Mouse (Mus musculus) adrenal gland, postnatal 36 days (tissue): ENCODE data around the gene Lactb. TPM values are rescaled to one million over a fixed set of nuclear protein-coding genes. Genes with fewer than 3 reads are reported as not detected.

Source experiments
- DNase-seq, 2 experiments: peaks; one replicate each; pipeline ENCODE4 v3.0.0; 2021; ENCODE audit warnings: mixed read lengths in 1 of 2
- total RNA-seq, 2 experiments: library from RNA; stranded (reverse); gene quantifications; 2 replicates each; pipeline ENCODE4 v1.2.3; 2021

Gene Lactb
- total RNA-seq, 2 experiments from 2014 or later, result 16.9 to 20.5 TPM

DNA sequence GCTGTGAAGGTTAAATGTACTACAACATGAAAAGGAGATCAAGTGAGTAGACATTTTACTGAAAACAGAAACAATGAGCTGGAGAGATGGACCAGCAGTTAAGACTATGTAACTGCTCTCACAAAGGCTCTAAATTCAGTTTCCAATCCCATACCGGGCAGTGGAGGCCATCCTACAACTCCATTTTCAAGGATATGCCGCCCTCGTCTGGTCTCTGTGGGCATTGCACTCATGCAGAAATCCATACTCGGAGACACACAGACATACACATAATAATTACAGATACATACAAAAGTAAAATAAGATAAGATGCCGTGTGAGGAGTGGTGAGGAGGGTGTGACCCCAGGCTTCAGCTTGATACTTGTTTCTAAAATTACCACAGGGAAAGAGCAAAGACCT is 5.2 kb upstream of the Lactb start:
- peak; percentile 67 to 70 for DNase-seq

GRCm38 (mm10) chr9:66978468-66978867 is 3.2 kb upstream of the Lactb start:
- DNase-seq, result no peak

GRCm38 (mm10) chr9:66977982-66978381 is 2.7 kb upstream of the Lactb start:
- peak; percentile 12 to 19 for DNase-seq

GRCm38 (mm10) chr9:66977121-66977520 is 1.8 kb upstream of the Lactb start:
- DNase-seq, result no peak

DNA sequence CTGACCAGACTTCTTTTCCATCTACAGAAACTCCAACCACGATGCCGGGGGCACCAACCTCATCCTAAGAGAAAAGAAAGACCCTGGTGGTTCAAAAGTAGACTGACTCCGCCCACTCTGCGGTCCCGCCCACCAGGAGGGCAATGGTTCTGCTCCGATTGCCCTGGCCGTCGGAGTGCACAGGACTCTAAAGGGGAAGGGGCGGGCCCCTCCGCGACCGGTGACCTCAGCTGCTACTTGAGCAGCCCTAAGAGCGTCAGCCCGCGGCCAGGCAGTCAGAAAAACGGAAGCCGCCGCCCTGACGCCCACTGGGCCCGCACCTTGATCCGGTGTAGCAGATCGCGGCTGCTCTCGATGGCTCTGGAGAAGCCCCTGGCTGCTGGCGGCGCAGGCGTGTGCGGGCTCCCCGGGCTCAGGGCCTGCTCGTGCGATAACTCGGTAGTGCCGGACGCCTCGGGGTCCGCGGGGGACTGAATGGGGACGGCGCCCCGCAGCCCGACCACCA is 511 bp downstream of the Lactb start:
- peak; percentile 83 to 91 for DNase-seq

GRCm38 (mm10) chr9:66971116-66971515 is 4.2 kb downstream of the Lactb start:
- DNase-seq, result no peak

- DNase-seq, result no peak
Observed at GRCm38 (mm10) chr9:66967492-66967891, 7.8 kb downstream of the Lactb start.

GRCm38 (mm10) chr9:66961478-66961877 is 13.8 kb downstream of the Lactb start:
- no peak for DNase-seq

- DNase-seq, result no peak
Observed at GRCm38 (mm10) chr9:66957451-66957850, 17.8 kb downstream of the Lactb start.

- no peak for DNase-seq
Observed at GRCm38 (mm10) chr9:66952886-66953285, 22.4 kb downstream of the Lactb start.

GRCm38 (mm10) chr9:66952321-66952720 is 23.0 kb downstream of the Lactb start:
- DNase-seq, result no peak

GRCm38 (mm10) chr9:66948536-66948935 is 26.7 kb downstream of the Lactb start:
- DNase-seq, result no peak

GRCm38 (mm10) chr9:66945647-66946641 is 29.3 kb downstream of the Lactb start, which contains the start of gene Rps27l:
Gene Rps27l, plus strand, starts transcription at chr9:66946086.
- DNase-seq, result peak; percentile 96 to 97

GRCm38 (mm10) chr9:66945161-66945560 is 30.1 kb downstream of the Lactb start:
- no peak for DNase-seq

DNA sequence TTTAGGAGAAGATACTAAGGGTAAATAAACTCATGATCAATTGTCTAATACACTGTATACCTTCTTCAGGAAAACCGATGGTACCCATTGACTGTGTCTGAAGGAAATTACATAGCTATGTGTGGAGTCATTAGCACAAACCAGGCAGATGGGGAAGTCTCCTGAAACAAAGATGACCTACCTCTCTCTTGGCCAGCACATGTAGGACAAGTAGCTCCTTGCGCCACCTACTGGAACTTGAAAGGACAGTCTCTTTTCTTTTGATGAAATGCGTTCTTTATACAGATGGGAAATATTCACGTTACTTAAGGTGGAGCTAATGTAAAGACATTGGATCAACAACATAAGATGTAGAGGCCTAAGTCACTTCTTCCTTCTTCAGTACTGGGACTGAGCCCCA is 36.4 kb downstream of the Lactb start:
- DNase-seq, result peak; percentile 12 to 62

DNA sequence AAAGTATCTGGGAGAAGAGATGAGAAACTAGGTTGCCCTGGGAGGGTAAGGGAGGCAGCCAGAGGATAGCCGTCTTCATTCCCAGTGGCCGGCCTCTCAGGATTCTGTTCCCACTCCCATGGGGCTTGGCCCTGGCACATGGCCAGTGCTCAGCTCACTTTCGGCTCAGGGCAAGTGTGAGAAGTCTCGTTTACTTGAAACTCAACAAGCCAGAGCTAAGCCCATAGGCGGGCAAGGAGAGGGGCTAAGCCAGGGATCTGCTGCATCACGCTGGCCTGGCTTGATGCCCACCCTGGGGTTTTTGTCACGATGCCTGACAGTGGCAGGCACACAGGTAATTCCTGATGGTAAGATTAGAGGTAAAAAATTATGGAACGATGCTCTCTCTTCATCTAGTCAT is 37.8 kb downstream of the Lactb start:
- DNase-seq, result peak; percentile 13 to 57

GRCm38 (mm10) chr9:66933869-66934808 is 41.1 kb downstream of the Lactb start:
- no peak for DNase-seq

DNA sequence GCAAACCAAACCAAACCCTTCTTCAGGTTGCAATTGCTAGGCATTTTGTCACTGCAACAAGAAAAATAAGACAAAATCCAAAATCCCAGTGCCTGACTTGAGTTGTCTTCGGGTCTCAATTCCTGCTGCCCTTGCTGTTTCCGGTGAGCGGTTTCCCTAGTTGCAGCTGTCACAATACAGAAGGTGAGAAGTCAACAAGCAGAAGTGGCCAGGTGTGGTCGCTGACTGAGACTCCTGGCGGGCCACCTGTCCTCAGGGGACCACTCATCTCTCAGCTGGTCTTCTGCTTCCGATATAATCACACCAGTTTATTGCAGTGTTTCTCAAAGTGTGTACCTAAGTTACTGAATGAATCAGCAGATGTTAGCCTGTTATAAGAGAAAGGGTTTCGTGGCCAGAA is 44.9 kb downstream of the Lactb start:
- no peak for DNase-seq

DNA sequence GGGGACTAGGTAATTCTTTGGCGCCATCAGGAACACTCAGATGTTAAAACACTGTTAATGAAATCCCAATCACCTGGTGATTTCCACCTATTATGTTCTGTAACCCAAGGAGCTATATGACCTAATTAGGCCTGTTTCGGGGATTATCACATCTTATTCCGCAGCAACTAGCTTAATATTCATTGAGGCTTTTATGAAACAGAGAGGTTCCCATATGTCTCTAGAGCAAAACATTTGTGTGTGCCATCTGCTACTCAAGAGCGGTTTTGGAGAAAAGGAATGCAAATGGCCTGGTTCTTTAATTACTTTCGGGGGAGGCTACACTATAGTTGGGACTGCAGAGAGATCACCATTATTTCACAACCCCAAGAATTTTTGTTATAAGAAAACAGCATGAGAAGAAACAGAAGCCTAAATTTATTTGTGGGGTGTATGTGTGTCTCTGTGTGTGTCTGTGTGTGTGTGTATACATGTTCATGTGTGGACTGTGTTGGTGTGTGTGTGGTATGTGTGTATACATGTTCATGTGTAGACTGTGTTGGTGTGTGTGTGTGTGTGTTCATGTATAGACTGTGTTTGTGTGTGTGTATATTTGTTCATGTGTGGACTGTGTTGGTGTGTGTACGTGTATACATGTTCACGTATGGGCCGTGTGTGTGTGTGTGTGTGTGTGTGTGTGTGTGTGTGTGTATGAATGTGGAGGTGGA is 47.4 kb downstream of the Lactb start:
- DNase-seq, result no peak

DNA sequence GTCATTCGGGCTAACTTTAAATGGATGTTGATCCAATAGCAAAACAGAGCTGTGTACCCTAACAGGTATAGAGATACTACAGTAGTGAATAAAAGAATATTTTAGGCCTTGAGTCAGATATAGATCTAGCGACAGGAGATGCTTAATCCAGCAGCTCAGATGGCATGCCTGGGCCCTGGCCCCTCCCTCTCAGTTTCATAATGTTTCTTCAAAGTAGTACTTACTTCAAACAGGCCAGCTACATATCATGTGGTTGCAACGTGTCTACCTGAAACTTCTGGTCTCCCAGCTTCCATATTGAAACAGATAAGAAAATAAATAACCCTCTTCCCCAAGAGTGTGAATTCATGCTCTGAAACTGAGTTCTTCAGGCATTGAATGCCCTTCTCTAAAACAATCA is 49.4 kb downstream of the Lactb start:
- DNase-seq, result no peak

DNA sequence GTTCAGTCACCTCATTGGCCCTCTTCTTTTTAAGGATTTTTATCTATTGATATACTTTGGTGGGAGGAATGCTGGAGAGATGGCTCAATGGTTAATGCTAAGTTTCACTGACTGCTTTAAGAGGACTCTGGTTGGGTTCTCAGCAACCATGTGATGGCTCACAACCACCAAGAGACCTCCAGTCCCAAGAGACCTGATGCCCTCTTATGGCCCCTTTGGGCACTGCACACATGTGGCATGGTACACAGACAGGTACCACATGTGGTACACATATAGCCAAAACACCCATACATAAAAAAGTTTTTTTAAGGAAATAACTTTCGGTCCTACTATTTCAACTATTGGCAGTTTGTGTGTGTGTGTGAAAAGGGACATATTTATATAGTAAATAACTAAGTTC is 53.2 kb downstream of the Lactb start:
- no peak for DNase-seq
